Mouse (Mus musculus) CD8-positive naive resting alpha-beta T cell, adult 2 months (primary cell): Measurements from ENCODE around the gene Bub3.

Experiments
- DNase-seq, 2 experiments: peaks; one replicate each; pipeline ENCODE4 v3.0.0; 2022; ENCODE audit warnings: low read depth in 2 of 2, low spot score in 2 of 2

The Bub3 gene

DNA sequence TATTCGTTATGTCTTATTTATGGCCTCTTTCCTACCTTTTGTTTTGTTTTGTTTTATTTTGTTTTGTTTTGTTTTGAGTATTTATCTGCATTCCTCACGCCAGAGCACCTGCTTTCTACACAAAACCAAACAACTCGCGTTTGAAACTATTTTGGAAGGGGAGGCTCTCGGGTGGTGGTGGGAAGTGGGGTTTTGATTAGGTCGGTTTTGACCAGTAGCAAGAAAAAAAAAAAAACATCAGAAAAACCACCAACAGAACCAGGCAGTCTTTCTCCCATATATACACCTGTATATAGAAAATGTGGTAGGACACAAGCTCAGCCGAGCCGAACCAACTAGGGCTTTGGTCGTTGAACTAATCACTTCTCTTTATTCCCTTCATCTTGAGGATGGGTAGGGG, 3.9 kb upstream of the Bub3 start:
- no peak for DNase-seq

DNA sequence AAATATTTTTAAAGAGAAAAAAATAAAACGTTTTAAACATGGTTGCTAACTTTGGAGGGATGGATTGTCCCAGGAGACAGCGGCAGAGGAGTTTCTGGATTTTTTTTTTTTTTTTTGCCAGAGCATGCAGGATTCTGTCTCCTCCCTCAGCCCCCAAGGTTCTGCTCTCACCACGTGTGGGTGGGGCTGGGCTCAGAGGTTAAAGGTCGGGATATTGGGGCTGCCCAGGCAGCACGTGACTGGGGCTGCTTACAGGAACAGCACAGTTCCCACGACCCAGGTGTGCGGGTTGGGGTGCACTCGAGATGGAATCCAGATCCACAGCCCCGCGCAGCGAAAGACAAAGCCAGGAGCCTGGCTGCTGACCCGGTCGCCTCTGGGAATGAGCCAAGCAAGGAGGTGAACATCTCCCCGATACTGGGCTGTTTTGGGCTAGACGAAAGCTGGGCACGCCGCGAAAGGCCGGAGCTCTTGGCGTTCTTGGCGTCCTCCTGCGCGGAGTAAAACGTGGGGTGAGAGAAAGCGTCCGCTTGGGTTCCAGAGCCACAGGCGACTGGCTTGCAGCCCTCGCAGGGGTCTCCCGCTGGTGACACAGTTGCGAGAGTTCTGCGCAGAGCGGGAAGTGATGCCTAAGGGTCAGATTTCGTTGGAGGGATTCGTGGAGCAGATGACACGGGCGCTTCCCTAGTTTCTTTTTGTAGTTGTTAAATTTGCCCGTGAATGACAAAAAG, 3.3 kb upstream of the Bub3 start:
- DNase-seq, result no peak

DNA sequence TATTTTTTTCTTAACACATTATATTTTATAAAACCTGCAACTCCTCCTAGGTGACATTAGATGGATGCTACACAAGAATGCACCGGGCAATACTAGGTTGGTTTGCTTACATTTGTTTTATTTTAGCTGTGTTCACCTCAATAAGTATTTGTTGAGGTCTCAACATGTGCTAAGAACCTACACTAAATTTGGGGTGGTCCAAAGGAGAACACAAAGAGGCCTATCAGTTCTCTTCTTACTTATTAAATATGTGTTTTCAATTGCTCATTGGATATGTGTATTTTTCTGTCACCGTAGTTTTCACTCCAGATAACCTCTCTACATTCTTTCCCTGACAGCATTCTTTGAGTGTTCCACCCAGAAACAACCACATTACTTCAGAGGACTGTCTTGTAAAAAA, 2.3 kb upstream of the Bub3 start:
- no peak for DNase-seq

DNA sequence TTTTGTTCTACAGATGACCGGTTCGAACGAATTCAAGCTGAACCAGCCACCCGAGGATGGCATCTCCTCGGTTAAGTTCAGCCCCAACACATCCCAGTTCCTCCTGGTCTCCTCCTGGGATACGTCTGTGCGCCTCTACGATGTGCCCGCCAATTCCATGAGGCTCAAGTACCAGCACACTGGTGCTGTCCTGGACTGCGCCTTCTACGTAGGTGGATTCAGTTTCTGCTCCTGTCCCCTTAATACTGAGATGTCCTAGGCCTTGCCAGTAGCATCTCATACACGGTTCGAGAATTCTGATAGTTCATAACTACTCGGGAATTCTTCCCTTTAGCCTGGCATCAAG, 648 bp downstream of the Bub3 start:
- DNase-seq, result no peak

DNA sequence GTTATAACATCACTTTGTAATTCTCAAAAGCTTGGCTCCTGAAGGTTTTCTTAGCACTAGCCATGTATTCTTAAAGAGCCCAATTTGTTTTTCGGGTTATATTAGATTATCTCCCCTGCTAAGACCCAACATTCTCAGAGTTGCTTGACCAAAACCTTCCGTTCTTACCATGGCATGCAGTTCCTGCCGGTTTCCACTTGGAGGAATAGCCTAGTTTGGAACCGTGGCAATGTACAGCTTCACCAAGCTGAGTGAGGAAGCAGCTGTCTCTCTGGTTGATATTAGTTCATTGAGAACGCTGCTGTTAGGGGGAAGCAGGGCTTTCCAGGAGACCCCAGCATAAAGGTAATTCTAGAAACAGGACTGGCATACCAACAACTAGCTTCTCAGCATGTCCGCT, 15.2 kb downstream of the Bub3 start:
- DNase-seq, result no peak

DNA sequence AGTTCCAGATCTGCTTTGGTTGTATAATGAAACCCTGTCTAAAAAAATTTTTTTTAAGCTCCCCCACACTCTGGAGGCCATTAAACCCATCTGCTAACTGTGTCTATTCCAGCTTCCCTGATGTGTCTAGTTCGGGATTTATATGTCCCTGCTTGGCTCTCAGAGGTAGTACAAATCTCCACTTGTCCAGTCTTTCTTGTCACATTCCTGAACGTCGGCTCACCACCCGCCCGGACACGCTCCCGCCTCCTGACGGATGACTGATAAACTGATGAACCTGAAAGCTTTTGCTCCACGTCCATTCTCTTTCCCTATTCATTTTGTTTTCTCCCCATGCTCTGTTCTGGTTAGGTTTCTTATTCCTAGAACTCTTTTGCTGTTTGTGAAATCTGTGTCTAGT, 22.2 kb downstream of the Bub3 start:
- no peak for DNase-seq

DNA sequence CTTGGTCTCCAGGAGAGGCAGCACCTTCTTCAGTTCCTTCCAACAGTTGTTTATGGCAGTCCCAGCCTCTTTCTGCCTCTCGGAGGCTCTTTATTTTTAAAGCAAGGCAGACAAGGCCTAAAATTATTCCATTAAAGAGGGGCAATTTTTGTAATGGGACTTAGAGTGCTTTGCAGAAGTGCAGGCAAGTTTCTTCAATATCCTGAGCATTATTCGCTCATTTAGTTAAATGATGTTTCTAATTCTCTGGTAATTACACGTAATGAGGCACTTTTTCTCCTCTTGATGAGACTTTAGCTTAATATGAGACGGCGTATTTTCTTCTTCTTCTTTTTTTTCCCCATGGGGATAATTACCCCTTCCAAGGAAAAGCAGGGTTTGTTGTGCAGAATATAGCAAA, 25.5 kb downstream of the Bub3 start:
- DNase-seq, result no peak

DNA sequence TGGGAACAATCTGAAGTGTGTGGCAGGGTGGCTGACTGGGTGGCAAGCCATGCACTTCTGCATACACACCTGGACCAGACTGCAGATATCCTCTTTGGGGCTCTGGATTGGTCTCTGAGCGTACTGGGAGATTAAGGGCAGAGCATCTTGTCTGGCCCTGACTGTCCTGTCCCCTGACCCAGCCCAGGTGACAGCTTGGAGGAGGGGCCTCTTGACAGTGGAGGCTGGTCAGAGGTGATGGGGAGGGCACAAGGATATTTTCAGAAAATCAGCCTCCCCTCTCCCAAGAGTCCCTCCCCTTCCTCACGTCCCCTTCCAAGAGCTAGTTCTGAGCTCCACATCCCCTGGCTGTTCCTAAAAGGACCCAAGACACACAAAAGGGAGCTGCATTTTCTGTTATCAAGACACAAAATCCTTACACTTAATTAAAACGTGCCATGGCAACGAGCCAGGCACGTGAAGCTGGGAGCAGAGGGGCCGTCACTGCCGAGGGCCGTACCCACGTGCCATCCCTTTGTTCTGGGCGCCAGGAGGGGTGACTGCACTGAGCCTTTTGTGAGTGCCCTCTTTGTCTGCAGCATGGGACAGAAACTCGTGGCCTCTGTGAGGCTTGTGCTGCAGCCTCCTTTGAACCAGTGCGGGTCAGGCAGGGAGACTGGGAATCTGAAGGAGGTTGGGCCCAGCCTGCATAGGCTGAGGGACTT, 37.9 kb downstream of the Bub3 start:
- DNase-seq, result no peak

DNA sequence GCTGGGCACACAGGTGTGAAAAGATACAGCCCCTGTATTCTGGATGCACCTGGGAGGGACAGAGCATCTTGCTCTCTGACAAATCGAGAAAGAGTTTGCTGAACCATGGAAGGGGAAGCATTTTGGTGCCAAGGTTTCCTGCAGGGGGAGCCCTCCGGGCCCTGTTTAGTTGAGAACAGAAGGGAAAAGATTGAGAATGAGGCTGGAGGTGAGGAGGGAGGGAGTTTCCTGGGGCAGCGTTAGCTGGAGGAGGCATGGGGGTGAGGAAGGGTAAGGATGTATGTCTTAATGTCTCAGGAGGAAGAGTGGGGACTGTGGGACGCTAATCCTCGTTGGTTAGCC, 38.4 kb downstream of the Bub3 start:
- no peak for DNase-seq

DNA sequence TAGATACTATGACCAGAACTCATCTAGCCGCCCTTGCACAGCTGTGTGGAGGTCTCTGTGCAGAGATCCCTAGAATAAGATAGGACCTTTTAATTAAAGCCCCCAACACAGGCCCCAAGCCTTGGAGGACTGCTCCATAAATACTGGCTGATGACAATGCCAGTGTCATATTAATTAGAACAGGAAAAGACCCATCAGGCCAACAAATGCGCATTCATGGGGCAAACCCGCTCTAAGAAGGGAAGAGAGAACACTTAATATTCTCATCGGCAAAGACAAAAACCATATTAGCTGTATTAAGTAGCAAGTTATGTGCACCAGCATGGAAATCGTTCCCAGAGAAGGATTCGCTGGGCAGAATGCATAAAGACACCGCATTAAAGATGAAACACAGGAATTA, 42.1 kb downstream of the Bub3 start:
- DNase-seq, result no peak

DNA sequence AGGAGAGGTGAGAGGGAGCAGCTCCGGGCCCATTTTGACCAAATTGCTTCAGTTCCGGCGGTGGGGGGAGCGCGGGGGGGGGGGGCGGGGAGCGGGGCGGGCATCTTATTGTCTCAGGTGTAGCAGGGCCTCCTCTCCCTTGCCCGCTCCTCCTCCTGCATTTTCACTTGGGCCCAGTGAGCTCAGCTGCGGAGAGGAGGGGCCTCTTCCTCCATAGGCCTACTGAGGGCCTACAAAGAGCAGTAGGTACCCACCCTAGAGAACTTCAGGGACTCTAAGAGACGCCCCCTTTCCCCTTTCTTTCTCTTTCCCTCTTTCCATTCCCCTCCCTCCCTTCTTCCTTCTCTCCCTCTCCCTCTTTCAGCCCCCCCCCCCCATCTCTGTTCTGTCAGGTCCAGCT, 43.2 kb downstream of the Bub3 start:
- no peak for DNase-seq

DNA sequence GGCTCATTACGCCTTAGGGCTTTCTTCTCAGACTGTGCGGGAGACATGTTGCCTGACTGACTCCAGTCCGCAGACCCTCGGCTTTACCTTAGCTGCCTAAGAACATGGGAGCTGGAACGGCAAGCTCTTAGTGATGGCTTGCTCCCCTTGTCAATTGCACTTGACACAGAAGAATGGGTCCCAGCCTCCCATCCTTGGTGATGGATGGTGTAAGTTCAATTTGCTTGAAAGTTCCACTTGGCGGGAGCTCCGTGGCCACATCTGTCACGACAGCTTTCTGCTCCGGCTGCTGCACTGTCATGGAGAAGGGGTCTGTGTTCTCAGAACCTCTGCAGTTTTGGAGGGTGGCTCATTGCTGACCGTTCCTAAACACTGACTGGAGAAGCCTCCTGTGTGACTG, 44.9 kb downstream of the Bub3 start:
- DNase-seq, result no peak

DNA sequence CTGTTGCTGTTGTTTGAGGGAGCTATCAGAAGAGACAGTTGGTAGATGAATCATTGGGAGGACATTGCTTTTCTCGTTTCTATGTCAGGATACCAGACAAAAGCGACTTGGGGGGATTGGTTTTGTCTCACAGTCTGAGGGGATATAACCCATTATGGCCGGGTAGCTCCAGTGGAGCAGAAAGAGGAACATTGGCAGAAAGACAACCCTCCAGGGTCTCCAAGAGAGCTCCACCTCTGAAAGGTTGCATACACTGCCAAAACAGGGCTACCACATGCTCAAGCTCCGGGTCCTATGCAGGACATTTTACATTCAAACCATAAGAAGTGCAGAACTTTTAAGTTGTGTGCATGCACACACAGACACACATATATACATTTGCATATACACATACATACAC, 45.5 kb downstream of the Bub3 start:
- DNase-seq, result no peak

DNA sequence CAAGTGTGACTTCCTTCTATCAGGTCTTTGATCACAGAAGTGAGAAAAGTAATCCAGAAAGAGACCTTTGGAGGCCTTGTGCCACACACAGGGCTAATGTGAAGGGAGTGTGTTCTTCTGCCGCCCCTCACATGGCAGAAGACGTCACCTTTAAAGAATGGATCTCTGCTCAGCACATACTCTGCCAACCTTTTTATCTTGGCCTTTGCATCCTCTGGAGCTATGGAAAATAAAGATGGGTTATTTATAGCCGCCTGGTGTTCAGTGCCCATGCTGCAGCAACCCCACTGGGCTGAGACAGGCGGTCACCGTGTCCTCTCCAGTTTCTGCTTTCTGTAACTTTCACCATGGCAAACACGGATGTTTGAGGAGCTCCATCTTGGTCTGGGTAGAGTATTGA, 48.0 kb downstream of the Bub3 start:
- no peak for DNase-seq

DNA sequence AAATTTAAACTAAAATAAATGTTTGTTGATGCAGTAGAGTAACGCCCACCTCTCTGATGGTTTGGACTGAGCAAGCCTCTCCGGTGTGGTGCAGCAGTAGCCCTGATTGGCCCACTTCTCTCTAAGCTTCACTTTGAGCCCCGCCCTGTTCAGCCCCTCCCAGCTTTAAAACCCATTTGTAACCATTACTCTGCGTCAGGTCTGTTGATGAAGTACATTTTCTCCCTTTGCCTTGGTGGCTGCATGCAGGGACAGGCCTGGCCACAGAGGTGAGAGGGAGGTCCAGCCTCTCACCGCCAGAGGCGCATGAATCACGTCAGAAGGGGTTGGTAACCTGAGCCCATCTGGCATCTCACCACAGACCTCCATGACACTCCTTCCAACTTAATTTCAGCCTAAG, 49.7 kb downstream of the Bub3 start:
- DNase-seq, result no peak
